Mouse (Mus musculus) adrenal gland, adult 18-20 months (tissue): Measurements from ENCODE around the gene Nemp1. TPM values are rescaled to one million over a fixed set of nuclear protein-coding genes. Genes with fewer than 3 reads are reported as not detected.

Experiments used
- total RNA-seq, 2 experiments: library from RNA; stranded (reverse); gene quantifications; 1 replicate in 1 of 2; 2 replicates in 1 of 2; pipeline ENCODE4 v1.2.3; 2021

Gene Nemp1
- total RNA-seq, 2 experiments from 2014 or later, result 5.0 to 5.4 TPM

Other genes with a start within 250 kb of the Nemp1 start
- 1 to 10 TPM; 1.1 to 1.9 TPM for gene Stac3, start 165.2 kb upstream of the Nemp1 start, total RNA-seq
- gene Ndufa4l2, start 151.9 kb upstream of the Nemp1 start, total RNA-seq, result 10 to 100 TPM; 36.0 to 55.3 TPM
- 10 to 100 TPM; 38.6 to 46.5 TPM for gene Shmt2, start 144.5 kb upstream of the Nemp1 start, total RNA-seq
- gene Nxph4, start 132.3 kb upstream of the Nemp1 start, total RNA-seq, result 10 to 100 TPM in 1 of 2 experiments, 1 to 10 TPM in 1; 6.9 to 12.6 TPM
- 100 to 1,000 TPM; 145 to 148 TPM for gene Lrp1, start 45.8 kb upstream of the Nemp1 start, total RNA-seq
- gene Stat6, start 23.9 kb upstream of the Nemp1 start, total RNA-seq, result 100 to 1,000 TPM in 1 of 2 experiments, 10 to 100 TPM in 1; 87.7 to 105 TPM
- gene Nab2, start 1.7 kb downstream of the Nemp1 start, total RNA-seq, result 10 to 100 TPM; 23.4 to 38.0 TPM
- 10 to 100 TPM in 1 of 2 experiments, under 1 TPM in 1; 0.83 to 35.2 TPM for gene Myo1a, start 38.3 kb downstream of the Nemp1 start, total RNA-seq
- gene Tac2, start 57.6 kb downstream of the Nemp1 start, total RNA-seq, result not detected
- 10 to 100 TPM; 12.3 to 13.1 TPM for gene Zbtb39, start 72.6 kb downstream of the Nemp1 start, total RNA-seq
- 10 to 100 TPM in 1 of 2 experiments, 1 to 10 TPM in 1; 4.6 to 11.4 TPM for gene Gpr182, start 84.8 kb downstream of the Nemp1 start, total RNA-seq
- 1 to 10 TPM; 2.4 to 5.9 TPM for gene Rdh1, start 92.8 kb downstream of the Nemp1 start, total RNA-seq
- gene Rdh16f1, start 92.9 kb downstream of the Nemp1 start, total RNA-seq, result 1 to 10 TPM; 3.9 to 7.3 TPM
- gene Rdh9, start 109.5 kb downstream of the Nemp1 start, total RNA-seq, result under 1 TPM in 1 of 2 experiments, not detected in 1; 0.27 TPM
- gene Rdh16, start 134.3 kb downstream of the Nemp1 start, total RNA-seq, result 1 to 10 TPM in 1 of 2 experiments, under 1 TPM in 1; 0.93 to 4.0 TPM
- not detected for gene Rdh19, start 183.0 kb downstream of the Nemp1 start, total RNA-seq
- gene Rdh16f2, start 199.6 kb downstream of the Nemp1 start, total RNA-seq, result under 1 TPM in 1 of 2 experiments, not detected in 1; 0.33 TPM
- not detected for gene Rdh7, start 221.9 kb downstream of the Nemp1 start, total RNA-seq
- 1 to 10 TPM in 1 of 2 experiments, under 1 TPM in 1; 0.32 to 2.7 TPM for gene Sdr9c7, start 231.6 kb downstream of the Nemp1 start, total RNA-seq